Mouse (Mus musculus) central nervous system, embryonic 14 days (tissue): ENCODE data around the gene Vmn2r66. TPM values are rescaled to one million over a fixed set of nuclear protein-coding genes. Genes with fewer than 3 reads are reported as not detected.

ENCODE experiments used
- polyA plus RNA-seq: library from polyadenylated mRNA; depleted of rRNA; stranded (reverse); fragments of >200 nt; gene quantifications from 2 replicates; pipeline ENCODE4 v1.2.3, GENCODE M21; 2012; rRNA removed

Gene Vmn2r66
- not detected in 2 replicates for polyA plus RNA-seq

DNA sequence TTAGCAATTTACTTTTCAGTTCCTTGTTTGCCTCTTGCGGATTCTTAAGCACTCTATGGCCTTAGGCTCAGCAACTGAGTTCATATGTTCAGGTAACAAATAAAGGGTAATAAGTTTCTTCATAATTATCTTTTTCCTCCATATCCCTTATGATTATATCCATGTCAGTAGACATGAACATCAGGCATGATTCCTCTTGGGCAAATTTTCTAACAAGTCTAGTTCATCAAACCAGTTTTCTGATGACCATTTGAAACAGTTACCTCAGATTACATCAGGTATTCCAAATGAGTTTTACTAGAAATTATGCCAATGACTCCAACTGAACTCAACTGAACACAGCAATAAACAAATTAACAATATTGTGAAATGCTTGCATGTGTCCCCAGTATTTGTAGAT is at the start of gene Vmn2r66:
Gene Vmn2r66, minus strand, starts transcription at position 101 of the 400 bp plus-strand sequence.

DNA sequence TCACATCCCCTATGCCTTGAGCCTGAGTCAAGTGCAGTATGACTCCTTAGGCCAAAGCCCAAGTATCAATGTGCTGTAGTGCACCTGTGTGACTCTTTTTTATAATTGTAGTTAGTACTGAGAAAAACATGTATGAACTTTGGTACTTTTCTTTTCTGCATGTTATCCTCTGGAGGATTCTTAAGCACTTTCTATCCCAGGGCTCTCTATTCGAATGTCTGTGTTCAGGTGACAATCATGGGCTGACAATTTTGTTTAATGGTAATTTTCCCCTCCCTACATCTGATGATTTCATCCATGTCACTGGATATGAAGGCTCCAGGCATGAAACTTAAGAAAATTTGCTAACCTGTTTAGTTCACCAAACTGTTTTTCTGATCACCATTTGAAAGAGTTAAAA is 48.1 kb downstream of the Vmn2r66 start, which contains the start of gene Vmn2r65:
Gene Vmn2r65, minus strand, starts transcription at position 101 of the 400 bp plus-strand sequence.

Other genes starting within 250 kb of the Vmn2r66 start
- gene Olfr291, start 158.7 kb downstream of the Vmn2r66 start, polyA plus RNA-seq: not detected in 2 replicates
- not detected in 2 replicates for gene Vmn2r65, start 48.2 kb downstream of the Vmn2r66 start, polyA plus RNA-seq
- not detected in 2 replicates for gene Vmn2r67, start 143.7 kb upstream of the Vmn2r66 start, polyA plus RNA-seq
- not detected in 2 replicates for gene Vmn2r68, start 225.5 kb upstream of the Vmn2r66 start, polyA plus RNA-seq